Mouse (Mus musculus) cerebellum, postnatal 14 days (tissue): ENCODE measurements around the gene Pip5k1c.

Experiments used
- DNase-seq, 2 experiments: peaks; one replicate each; pipeline ENCODE4 v3.0.0; 2021; ENCODE audit warnings: mixed read lengths in 2 of 2

Gene Pip5k1c

DNA sequence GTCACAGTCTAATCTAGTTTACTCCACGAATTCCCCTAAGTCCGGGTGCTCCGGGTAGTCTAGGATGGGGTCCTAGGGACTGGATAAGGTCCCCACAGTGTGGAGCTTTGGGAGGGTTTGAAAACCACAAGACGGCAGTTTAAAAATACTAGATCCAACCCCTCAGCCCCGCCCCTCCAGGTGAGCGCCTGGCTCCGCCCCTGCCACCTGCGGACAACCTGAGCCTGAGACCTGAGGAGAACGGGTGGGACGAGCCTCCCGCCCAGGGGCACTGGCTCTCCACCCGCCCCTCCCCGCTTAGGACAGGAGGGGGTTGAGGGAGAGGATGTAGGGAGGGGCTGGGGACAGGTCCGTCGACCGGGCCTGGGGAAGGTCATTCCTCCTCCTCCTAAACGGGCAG is 8.0 kb upstream of the Pip5k1c start:
- no peak for DNase-seq

GRCm38 (mm10) chr10:81285694-81286450 is 6.9 kb upstream of the Pip5k1c start:
- DNase-seq = peak; percentile 94 to 95

GRCm38 (mm10) chr10:81286586-81286985 is 6.2 kb upstream of the Pip5k1c start:
- no peak for DNase-seq

DNA sequence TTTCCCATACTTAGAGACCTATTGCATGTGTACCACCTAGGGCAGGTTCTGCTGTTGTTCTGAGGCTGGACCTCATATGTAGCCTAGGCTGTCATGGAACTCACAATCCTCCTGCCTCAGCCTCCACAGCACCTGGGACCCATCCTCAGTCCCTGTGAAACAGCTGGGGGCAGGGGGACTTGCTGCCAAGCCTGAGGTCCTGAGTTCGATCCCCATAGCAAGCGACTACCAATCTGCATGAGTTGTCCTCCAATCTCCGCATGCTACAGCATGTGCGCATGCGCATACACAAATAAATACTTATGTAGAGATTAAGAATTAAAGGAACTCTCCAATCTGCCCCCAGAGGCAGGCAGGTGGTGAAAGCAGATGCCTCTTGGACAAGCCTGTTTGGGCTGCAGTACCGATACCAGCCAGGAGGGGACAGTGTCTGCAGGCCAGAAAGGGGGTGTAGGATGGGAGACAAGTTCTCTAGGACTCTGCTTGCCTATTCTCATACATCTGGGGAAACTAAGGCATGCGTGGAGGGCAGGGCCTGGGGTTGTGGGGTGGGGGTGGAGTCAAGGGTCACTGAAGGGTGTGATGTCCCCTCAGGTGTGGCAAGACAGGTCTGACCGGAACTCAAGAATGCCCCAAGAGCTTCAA is 5.1 kb upstream of the Pip5k1c start:
- peak; percentile 56 to 88 for DNase-seq

GRCm38 (mm10) chr10:81288601-81289000 is 4.2 kb upstream of the Pip5k1c start:
- DNase-seq = peak; percentile 69 to 85

DNA sequence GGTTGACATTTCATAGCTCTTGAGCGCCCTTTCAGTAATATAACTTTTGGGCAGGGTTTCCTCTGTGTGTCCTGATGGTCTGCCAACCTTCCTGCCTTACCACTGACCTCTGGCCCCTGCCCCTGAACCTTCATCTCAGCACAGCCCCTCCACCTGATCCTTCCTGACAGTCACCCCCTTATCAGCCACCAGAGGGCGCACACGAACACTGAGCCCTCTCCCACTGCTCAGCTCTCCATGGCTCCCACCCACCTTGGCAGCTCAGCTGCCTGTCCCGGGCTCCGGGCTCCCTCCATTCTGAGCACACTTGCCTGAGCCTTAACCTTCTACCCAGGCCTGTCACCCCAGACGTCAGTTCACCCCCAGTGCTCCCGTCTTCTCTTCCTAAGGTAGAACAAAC is 3.5 kb upstream of the Pip5k1c start:
- peak; percentile 79 to 80 for DNase-seq

DNA sequence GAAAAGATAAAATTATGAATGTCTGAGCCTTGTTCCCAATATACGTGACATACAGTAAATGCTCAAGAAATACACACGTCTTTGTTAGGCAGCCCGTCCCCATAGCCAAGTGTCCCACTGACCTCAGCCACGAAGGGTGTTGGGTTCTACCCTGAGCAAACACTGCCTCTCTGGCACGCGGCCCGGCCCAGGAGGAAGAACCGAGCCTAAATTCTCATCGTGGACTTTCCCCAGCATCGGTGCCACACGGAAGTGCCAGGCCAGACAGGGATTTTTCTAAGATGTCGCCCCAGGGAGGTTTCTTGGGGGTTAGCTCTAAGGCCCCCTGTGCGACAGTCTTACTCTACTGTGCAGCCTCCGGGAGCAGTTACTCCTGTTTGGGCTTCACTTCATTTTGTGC is 3.0 kb upstream of the Pip5k1c start:
- DNase-seq = no peak

DNA sequence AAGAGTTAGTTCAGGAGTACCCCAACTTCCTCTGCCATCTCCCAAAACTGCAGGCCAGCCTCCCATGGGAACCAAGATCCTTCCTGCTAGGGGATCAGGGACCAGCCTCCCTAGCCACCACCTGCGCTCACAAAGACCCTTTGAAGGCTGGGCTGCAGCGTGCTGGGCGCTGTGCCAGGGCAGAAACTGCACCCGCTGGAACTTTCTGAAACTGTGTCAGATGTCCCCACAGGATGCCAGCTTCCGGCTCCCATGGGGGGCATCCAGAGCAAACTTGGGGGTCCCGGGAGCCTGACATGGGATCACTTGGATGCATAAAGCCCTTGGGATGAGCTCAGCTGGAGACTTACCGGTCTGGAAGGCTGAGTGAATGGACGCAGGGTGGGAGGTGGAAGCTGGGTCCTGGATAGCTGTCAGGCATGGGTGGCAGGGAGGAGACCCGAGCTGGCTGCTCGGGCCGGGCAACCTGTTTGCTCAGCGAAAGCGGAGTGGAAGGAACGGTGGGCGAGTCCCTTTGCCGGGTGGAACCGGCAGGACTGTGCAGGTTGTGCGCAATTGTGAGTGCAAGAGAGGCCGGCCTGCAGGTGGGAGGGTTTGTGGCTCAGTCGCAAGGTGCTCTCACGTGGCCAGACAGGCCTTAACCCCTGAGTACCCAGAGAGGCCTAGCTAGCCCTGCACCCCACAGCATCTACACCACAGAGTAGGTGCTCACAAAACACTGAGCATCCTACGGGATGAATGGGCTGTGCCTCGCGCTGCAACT is 1.9 kb upstream of the Pip5k1c start:
- DNase-seq = peak in 1 of 2 experiments; percentile 39

DNA sequence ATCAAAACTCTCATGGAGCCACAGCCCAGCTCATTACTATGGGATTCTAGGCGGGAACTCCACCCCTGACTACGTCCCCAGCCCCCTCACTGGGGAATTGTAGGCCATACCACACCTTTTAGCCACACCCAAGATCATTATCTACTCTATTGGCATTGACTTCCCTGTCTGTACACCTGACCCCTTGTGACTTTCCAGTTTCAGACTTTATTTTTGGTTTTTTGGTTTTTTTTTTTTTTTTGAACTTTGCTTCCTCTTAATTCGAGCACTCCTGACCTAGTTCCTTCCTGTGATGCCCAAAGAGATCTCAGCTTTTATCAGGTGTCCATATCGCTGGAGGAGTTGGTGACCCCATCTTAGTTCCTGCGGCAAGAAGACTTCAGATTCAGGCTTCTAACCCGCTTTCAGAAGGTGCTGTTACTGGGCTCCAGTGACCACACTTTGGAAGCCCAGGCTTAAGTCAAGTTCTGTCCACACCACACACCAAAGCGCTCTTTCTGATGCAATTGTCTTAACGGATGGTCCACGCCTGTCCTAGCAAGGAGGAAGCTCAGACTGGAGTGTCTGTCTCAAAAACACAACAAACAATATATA is 1.2 kb upstream of the Pip5k1c start, which contains the start of gene Tjp3:
Gene Tjp3, minus strand, starts transcription at position 71 of the 594 bp plus-strand sequence.
- no peak for DNase-seq

- no peak for DNase-seq
These were observed 719 bp downstream of the Pip5k1c start for GRCm38 (mm10) chr10:81293334-81294030.

DNA sequence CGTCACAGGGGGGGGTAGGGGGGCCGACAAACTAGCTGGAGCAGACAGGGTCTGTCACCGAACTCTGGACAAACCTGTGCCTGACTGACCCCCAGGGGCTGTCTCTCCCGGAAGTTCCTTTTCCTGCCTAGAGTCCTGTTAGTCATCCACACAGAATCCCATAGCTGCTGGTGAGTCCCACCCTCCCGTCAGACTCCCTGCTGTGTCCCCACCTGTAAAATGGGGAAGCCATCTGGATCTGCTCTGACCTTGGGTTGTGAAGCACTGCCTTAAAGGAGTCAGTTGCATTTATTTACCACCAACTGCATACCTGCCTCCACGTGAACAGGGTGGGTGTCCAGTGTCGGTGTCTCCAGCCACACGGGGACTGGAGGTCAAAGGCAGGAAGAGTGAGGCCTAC is 1.7 kb downstream of the Pip5k1c start:
- peak; percentile 80 to 83 for DNase-seq

DNA sequence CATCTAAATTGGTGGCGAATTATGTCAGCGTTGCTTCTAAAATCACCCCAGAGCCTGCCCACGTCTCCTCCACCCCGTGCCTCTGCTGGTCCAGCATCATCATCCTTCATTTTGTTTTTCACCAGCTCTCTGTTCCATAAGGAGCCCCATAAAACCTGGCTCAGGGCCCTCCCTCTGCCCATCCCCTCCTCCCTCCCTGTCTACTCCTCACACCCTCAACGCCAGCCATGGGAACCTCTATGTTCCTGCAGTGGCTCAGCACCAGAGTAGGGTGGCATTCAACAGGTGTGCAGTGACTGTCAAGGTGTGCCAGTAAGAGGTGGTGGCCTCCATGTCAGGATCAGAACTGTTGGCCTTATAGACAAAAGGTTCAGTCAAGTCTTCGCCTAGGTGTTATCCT is 2.4 kb downstream of the Pip5k1c start:
- peak in 1 of 2 experiments; percentile 47 for DNase-seq

- no peak for DNase-seq
These were observed 4.5 kb downstream of the Pip5k1c start for GRCm38 (mm10) chr10:81297246-81297645.

DNA sequence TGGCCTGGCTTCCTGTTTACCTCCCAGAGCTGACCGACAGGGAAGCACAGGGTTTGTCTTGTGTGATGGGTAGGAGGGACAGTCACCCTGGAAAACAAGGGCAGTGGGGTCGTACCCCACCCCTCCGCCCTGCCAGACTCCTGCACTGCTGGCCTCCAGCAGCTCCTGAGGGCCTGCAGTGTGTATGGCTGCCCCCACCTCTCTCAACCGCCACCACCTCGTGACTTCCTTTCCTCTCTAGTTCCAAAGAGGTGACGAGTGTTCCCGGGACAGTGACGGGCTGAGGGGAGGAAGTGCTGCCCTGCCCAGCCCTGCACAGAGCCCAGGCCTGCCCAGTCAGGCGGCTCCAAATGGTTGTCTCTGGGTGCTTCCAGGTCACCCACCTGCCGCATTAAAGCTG is 5.1 kb downstream of the Pip5k1c start:
- DNase-seq = no peak

- DNase-seq = no peak
These were observed 5.8 kb downstream of the Pip5k1c start for GRCm38 (mm10) chr10:81298369-81299100.

DNA sequence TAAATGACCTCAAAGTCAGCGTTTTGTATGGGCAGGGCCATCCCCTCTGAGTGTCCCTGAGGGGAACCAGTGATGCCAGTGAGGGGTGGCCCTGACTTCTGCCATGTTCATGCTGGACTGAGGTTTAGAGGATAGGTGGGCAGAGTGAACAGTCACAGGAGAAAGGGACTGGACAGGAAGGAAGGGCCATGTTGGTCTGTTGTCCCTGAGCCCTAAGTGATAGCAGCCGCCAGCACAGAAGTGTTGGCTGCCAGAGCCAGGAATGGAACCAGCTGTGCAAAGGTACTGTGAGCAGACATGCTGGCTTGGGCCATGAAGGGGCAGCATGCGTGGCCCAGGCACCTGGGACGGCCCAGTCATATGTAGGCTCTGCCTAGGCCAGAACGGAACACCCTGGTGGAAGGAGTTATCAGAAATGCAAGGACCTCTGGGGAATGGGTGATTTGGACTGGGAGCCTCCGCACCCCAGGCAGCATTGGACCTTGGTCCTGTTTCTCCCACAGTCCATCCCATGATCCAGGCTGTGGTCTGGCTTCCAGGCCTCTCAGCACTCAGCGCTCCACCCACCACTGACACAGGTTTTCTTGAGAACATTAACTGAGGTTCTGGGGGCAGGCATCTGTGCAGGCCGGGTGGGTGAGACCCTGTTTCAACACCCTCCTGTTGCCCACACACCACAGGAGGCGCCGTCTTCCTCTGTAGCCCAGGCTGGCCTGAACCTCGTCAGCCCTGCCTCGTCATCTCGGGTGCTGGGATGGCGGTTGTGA is 7.0 kb downstream of the Pip5k1c start:
- no peak for DNase-seq

DNA sequence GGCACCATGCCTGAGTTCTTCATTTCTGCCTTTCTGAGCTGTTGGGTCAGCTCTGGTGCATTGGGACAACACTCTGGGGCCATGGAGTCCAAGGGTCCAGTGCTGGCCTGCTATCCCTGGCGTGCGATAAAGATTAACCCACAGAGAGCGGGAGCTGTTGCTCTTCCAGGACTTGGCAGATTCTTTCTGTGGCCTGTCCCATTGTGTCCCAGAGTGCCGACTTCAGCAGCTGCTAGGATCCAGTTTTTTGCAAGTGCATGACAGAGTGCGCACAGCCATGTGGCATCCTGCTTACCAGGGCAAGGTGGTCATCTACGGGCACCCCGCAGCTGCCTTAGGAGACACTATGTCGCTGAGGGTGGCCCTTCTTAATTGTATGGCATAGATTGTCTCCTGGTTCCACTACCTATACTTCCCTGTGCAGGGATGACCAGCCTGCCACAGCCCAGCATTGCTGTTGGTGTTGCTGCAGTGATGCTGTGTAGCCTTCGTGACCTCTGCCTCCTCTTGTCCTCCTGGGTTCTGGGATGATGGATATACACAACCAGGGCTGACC is 7.7 kb downstream of the Pip5k1c start:
- DNase-seq = no peak

GRCm38 (mm10) chr10:81301321-81301720 is 8.6 kb downstream of the Pip5k1c start:
- peak; percentile 59 to 76 for DNase-seq

GRCm38 (mm10) chr10:81302288-81302687 is 9.5 kb downstream of the Pip5k1c start:
- no peak for DNase-seq

- DNase-seq = no peak
These were observed 10.0 kb downstream of the Pip5k1c start for GRCm38 (mm10) chr10:81302781-81303218.

DNA sequence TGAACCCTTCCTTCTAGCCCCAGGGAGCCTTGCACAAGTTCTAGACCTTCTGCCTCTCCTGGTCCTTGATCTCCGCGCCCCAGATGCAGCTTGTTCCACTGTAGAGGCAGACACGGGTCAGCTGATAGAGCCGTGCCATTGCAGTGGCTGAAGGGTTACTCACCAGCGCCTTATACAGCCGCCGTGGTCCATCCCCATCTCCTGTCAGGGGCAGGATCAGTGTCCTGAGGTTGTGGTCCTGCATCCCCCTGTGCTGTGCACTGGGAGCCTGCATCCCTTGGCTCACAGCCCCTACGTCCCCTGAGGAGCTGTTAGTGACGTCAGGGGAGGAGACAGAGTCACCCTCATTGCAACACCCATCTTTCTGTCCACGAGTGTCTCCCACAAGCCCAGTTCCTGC is 10.5 kb downstream of the Pip5k1c start:
- no peak for DNase-seq
